Mouse (Mus musculus) myocyte (in vitro differentiated cells): ENCODE results near the gene Etv6. TPM values are rescaled to one million over a fixed set of nuclear protein-coding genes. Genes with fewer than 3 reads are reported as not detected.

Source experiments
- H3K27me3 ChIP-seq: one replicate; pipeline ENCODE4 v1.6.1; 2011; ENCODE audit not compliant: control insufficient read depth, insufficient read depth, insufficient read length
- H3K36me3 ChIP-seq: one replicate; pipeline ENCODE4 v1.6.1; 2011; ENCODE audit not compliant: control insufficient read depth, insufficient read depth
- H3K4me2 ChIP-seq: one replicate; pipeline ENCODE4 v1.6.1; 2011; ENCODE audit warnings: low read depth, control low read depth
- H3K4me3 ChIP-seq: one replicate; pipeline ENCODE4 v1.5.1; 2011; ENCODE audit warnings: mild to moderate bottlenecking, control low read depth, moderate library complexity
- H3K79me2 ChIP-seq: one replicate; pipeline ENCODE4 v1.6.1; 2011; ENCODE audit not compliant: control insufficient read depth, insufficient read depth
- H3ac ChIP-seq: one replicate; pipeline ENCODE4 v1.6.1; 2011; ENCODE audit not compliant: control insufficient read depth, insufficient read length
- CEBPB ChIP-seq: IDR thresholded peaks from 2 replicates; pipeline ENCODE4 v1.6.1; 2011; ENCODE audit warnings: mild to moderate bottlenecking, moderate library complexity; ENCODE audit not compliant: poor library complexity, insufficient read depth, severe bottlenecking
- E2F4 ChIP-seq: IDR thresholded peaks from one replicate; pipeline ENCODE4 v1.6.1; 2011; ENCODE audit warnings: mild to moderate bottlenecking, control low read depth, moderate library complexity; ENCODE audit not compliant: insufficient read depth
- MAX ChIP-seq: IDR thresholded peaks from one replicate; pipeline ENCODE4 v1.6.1; 2011; ENCODE audit warnings: low read depth, mild to moderate bottlenecking, control low read depth
- MYOD1 ChIP-seq, 3 experiments: IDR thresholded peaks; one replicate each; pipeline ENCODE4 v1.6.1; 2011; ENCODE audit warnings: control low read depth in 2 of 3, low read depth in 2 of 3, mild to moderate bottlenecking in 2 of 3, moderate library complexity in 1 of 3; ENCODE audit not compliant: insufficient read length in 2 of 3, control insufficient read depth in 1 of 3
- MYOG ChIP-seq, 3 experiments: IDR thresholded peaks; one replicate each; pipeline ENCODE4 v1.6.1; 2011; ENCODE audit warnings: control low read depth in 2 of 3, low read depth in 2 of 3, mild to moderate bottlenecking in 2 of 3; ENCODE audit not compliant: insufficient read length in 2 of 3, control insufficient read depth in 1 of 3, insufficient read depth in 1 of 3
- POLR2A ChIP-seq: IDR thresholded peaks from one replicate; pipeline ENCODE4 v1.6.1; 2011; ENCODE audit warnings: low read depth, mild to moderate bottlenecking, control low read depth, moderate library complexity; ENCODE audit not compliant: insufficient read length
- POLR2AphosphoS2 ChIP-seq: IDR thresholded peaks from one replicate; pipeline ENCODE4 v1.6.1; 2011; ENCODE audit warnings: low read depth, control low read depth; ENCODE audit not compliant: insufficient read length
- REST ChIP-seq: IDR thresholded peaks from one replicate; pipeline ENCODE4 v1.6.1; 2011; ENCODE audit warnings: mild to moderate bottlenecking, control low read depth, moderate library complexity; ENCODE audit not compliant: insufficient read depth, insufficient read length
- SRF ChIP-seq: IDR thresholded peaks from one replicate; pipeline ENCODE4 v1.6.1; 2011; ENCODE audit warnings: low read depth; ENCODE audit not compliant: control insufficient read depth, insufficient read length
- TCF12 ChIP-seq: IDR thresholded peaks from one replicate; pipeline ENCODE4 v1.6.1; 2011; ENCODE audit warnings: mild to moderate bottlenecking, control low read depth; ENCODE audit not compliant: poor library complexity, insufficient read depth, severe bottlenecking
- TCF3 ChIP-seq: IDR thresholded peaks from one replicate; pipeline ENCODE4 v1.6.1; 2011; ENCODE audit warnings: low read depth, control low read depth; ENCODE audit not compliant: insufficient read length
- USF1 ChIP-seq: IDR thresholded peaks from one replicate; pipeline ENCODE4 v1.6.1; 2011; ENCODE audit warnings: low read depth, mild to moderate bottlenecking, control low read depth, moderate library complexity
- polyA plus RNA-seq: library from polyadenylated mRNA; unstranded; fragments of >200 nt; fragmentation: generic; extraction: Trizol; gene quantifications from one replicate; pipeline ENCODE4 v1.2.1, GENCODE M21; 2012; ENCODE audit warnings: missing spikeins

Gene Etv6
- polyA plus RNA-seq, 1 experiment, result 6.8 TPM

GRCm38 (mm10) chr6:134090875-134091274 is 55.4 kb downstream of the Etv6 start:
- no peak for TF ChIP-seq MYOD1 (IDR thresholded peaks at IDR 0.05; ENCODE audit: control insufficient read depth in 1 of 3, insufficient read length in 2 of 3, low read depth in 2 of 3)
- no peak for TF ChIP-seq TCF12
- TF ChIP-seq E2F4, result no peak
- TF ChIP-seq TCF3, result no peak
- H3K4me3 ChIP-seq, result no peak overlapping the region
- H3K79me2 ChIP-seq, result peaks cover 15% of the 10 kb centered on the region
- no peaks in the 10 kb centered on the region for H3K27me3 ChIP-seq
- no peak overlapping the region for H3ac ChIP-seq
- no peaks in the 10 kb centered on the region for H3K36me3 ChIP-seq
- H3K4me2 ChIP-seq, result no peak overlapping the region

- H3K27me3 ChIP-seq, result no peaks in the 10 kb centered on the region
- TF ChIP-seq TCF12 (no peak), MYOG (IDR thresholded peaks at IDR 0.05; ENCODE audit: control insufficient read depth in 1 of 3, insufficient read depth in 1 of 3, insufficient read length in 2 of 3, low read depth in 2 of 3) (no peak), MYOD1 (IDR thresholded peaks at IDR 0.05; ENCODE audit: control insufficient read depth in 1 of 3, insufficient read length in 2 of 3, low read depth in 2 of 3) (no peak), REST (no peak), MAX (no peak), CEBPB (no peak), E2F4 (no peak), SRF (no peak), POLR2A (no peak), POLR2AphosphoS2 (no peak), USF1 (no peak), TCF3 (no peak)
- H3K4me2 ChIP-seq, result no peak overlapping the region
- peaks cover 9% of the 10 kb centered on the region for H3K79me2 ChIP-seq
- no peak overlapping the region for H3K4me3 ChIP-seq
- H3K36me3 ChIP-seq, result no peaks in the 10 kb centered on the region
- H3ac ChIP-seq, result no peak overlapping the region
Observed at GRCm38 (mm10) chr6:134091398-134091801, 55.9 kb downstream of the Etv6 start.

- no peak overlapping the region for H3ac ChIP-seq
- no peak overlapping the region for H3K4me3 ChIP-seq
- no peaks in the 10 kb centered on the region for H3K36me3 ChIP-seq
- peaks cover 16% of the 10 kb centered on the region for H3K79me2 ChIP-seq
- H3K27me3 ChIP-seq, result no peaks in the 10 kb centered on the region
- no peak overlapping the region for H3K4me2 ChIP-seq
- TF ChIP-seq POLR2AphosphoS2, result no peak
- TF ChIP-seq MYOD1 (IDR thresholded peaks at IDR 0.05; ENCODE audit: control insufficient read depth in 1 of 3, insufficient read length in 2 of 3, low read depth in 2 of 3), result no peak
- TF ChIP-seq TCF3, result no peak
Observed at GRCm38 (mm10) chr6:134094066-134094465, 58.6 kb downstream of the Etv6 start.

DNA sequence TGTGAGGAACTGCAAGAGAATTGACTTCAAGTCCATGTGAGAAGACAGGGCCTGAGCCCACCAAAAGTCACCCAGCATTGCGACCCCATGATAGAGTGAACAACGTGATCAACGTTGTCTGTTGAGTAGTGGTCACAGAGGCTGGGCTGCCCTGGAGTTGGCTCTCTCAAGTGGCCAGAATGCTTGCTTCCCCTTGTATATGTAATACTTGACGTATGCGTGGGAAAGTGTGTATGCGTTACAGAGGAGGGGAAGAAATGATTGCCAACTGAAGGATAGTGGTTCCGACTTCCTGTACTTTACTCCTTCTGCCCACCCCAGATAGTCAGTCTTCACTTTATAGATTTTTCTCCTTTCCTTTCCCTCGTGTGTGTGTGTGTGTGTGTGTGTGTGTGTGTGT is 59.1 kb downstream of the Etv6 start:
- Histone ChIP-seq H3K79me2 (peaks cover 19% of the 10 kb centered on the region), H3ac (no peak overlapping the region), H3K36me3 (no peaks in the 10 kb centered on the region), H3K27me3 (no peaks in the 10 kb centered on the region), H3K4me2 (no peak overlapping the region), H3K4me3 (no peak overlapping the region)
- no peak for TF ChIP-seq TCF12
- TF ChIP-seq USF1, result no peak
- no peak for TF ChIP-seq POLR2A
- TF ChIP-seq MYOD1 (IDR thresholded peaks at IDR 0.05; ENCODE audit: control insufficient read depth in 1 of 3, insufficient read length in 2 of 3, low read depth in 2 of 3), result no peak
- TF ChIP-seq CEBPB, result no peak
- no peak for TF ChIP-seq REST
- no peak for TF ChIP-seq TCF3
- no peak for TF ChIP-seq E2F4
- no peak for TF ChIP-seq SRF
- TF ChIP-seq POLR2AphosphoS2, result no peak
- no peak for TF ChIP-seq MAX
- TF ChIP-seq MYOG (IDR thresholded peaks at IDR 0.05; ENCODE audit: control insufficient read depth in 1 of 3, insufficient read depth in 1 of 3, insufficient read length in 2 of 3, low read depth in 2 of 3), result no peak

DNA sequence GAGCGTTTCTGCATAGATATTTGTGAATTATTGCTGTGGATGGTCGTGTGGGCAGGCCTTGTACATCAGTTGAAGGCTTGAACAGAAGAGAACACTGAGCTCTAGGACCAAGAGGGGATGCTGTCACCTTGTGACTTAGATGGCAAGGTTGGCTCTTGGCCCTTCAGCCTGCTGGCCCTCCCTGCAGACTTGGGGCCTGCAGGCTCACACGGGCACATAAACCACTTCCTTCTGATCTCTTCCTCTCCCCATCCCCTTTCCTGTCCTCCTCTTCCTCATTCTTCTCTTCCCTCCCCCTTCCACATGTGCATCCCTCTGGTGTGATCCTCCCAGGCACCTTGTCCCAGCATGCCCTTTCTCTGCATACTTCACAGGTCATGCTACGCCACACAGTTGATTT is 60.1 kb downstream of the Etv6 start:
- Histone ChIP-seq H3K79me2 (peaks cover 24% of the 10 kb centered on the region), H3ac (no peak overlapping the region), H3K4me2 (no peak overlapping the region), H3K4me3 (no peak overlapping the region), H3K27me3 (no peaks in the 10 kb centered on the region), H3K36me3 (no peaks in the 10 kb centered on the region)
- no peak for TF ChIP-seq USF1
- no peak for TF ChIP-seq SRF
- TF ChIP-seq POLR2AphosphoS2, result no peak
- no peak for TF ChIP-seq E2F4
- no peak for TF ChIP-seq POLR2A
- TF ChIP-seq MAX, result no peak
- no peak for TF ChIP-seq MYOG (IDR thresholded peaks at IDR 0.05; ENCODE audit: control insufficient read depth in 1 of 3, insufficient read depth in 1 of 3, insufficient read length in 2 of 3, low read depth in 2 of 3)
- TF ChIP-seq TCF3, result no peak
- TF ChIP-seq TCF12, result no peak
- no peak for TF ChIP-seq REST
- TF ChIP-seq CEBPB, result no peak
- no peak for TF ChIP-seq MYOD1 (IDR thresholded peaks at IDR 0.05; ENCODE audit: control insufficient read depth in 1 of 3, insufficient read length in 2 of 3, low read depth in 2 of 3)
